Mouse (Mus musculus) limb, embryonic 15.5 days (tissue): ENCODE data around the gene Slc30a5. TPM values are rescaled to one million over a fixed set of nuclear protein-coding genes. Genes with fewer than 3 reads are reported as not detected.
A peak's percentile ranks its signal among the peaks of the same experiment; 100 is the strongest.

Experiments used
- ATAC-seq: fragments of 200-750 bp; cut with Nextera tagmentation; 2 replicates; pipeline ENCODE4 v1.8.0; 2017; ENCODE audit warnings: low read depth, moderate TSS enrichment; ENCODE audit not compliant: insufficient number of reproducible peaks, low FRiP score, low TSS enrichment
- H3K27ac ChIP-seq: fragments of 300-500 bp; sonication (generic); 2 replicates; pipeline ENCODE4 v1.5.1; 2015; ENCODE audit warnings: moderate library complexity, mild to moderate bottlenecking, inconsistent platforms
- H3K27me3 ChIP-seq: fragments of 300-500 bp; sonication (generic); 2 replicates; pipeline ENCODE4 v1.6.1; 2015; ENCODE audit warnings: inconsistent platforms
- H3K36me3 ChIP-seq: fragments of 300-500 bp; sonication (generic); 2 replicates; pipeline ENCODE4 v1.6.1; 2015; ENCODE audit warnings: inconsistent platforms
- H3K4me1 ChIP-seq: fragments of 300-500 bp; sonication (generic); 2 replicates; pipeline ENCODE4 v1.6.1; 2015; ENCODE audit warnings: inconsistent platforms
- H3K4me2 ChIP-seq: fragments of 300-500 bp; sonication (generic); 2 replicates; pipeline ENCODE4 v1.6.1; 2015; ENCODE audit warnings: mild to moderate bottlenecking, inconsistent platforms
- H3K4me3 ChIP-seq: fragments of 300-500 bp; sonication (generic); 2 replicates; pipeline ENCODE4 v1.5.1; 2015; ENCODE audit warnings: mild to moderate bottlenecking, inconsistent platforms
- H3K9ac ChIP-seq: fragments of 300-500 bp; sonication (generic); 2 replicates; pipeline ENCODE4 v1.6.1; 2015; ENCODE audit warnings: inconsistent platforms
- H3K9me3 ChIP-seq: fragments of 300-500 bp; sonication (generic); 2 replicates; pipeline ENCODE4 v1.6.1; 2016; ENCODE audit warnings: inconsistent platforms
- WGBS: fragments of 180-500 bp; shearing (Covaris S2); methylation state at CpG from one replicate; pipeline ENCODE4 v1.1.7; 2015; 5-methylcytosine and 5-hydroxymethylcytosine counted together
- polyA plus RNA-seq: library from polyadenylated mRNA; unstranded; fragments of >200 nt; fragmentation: Nextera tagmentation; extraction: Ambion mirVana; gene quantifications from 2 replicates; pipeline ENCODE4 v1.2.1, GENCODE M21; 2015

The Slc30a5 gene
- 57.4 and 64.1 TPM in 2 replicates for polyA plus RNA-seq

GRCm38 (mm10) chr13:100832741-100833639 lies at the start of gene Slc30a5:
Gene Slc30a5, minus strand, starts transcription at chr13:100833427.
- WGBS: under 1% methylated on average over 80 of the region's 94 CpGs
- H3K27ac ChIP-seq: peak within 1 kb of the TSS; percentile 92
- no peaks in the 10 kb centered on the region for H3K27me3 ChIP-seq

GRCm38 (mm10) chr13:100881944-100882343 lies 48.7 kb upstream of the Slc30a5 start:
- H3K36me3 ChIP-seq: no peaks in the 10 kb centered on the region
- no peaks in the 10 kb centered on the region for H3K9me3 ChIP-seq
- H3K27me3 ChIP-seq: no peaks in the 10 kb centered on the region
- no peak for ATAC-seq
- H3K27ac ChIP-seq: no peak overlapping the region
- H3K4me1 ChIP-seq: no peaks in the 10 kb centered on the region
- no peak overlapping the region for H3K4me2 ChIP-seq
- no peak overlapping the region for H3K9ac ChIP-seq
- no peak overlapping the region for H3K4me3 ChIP-seq
- WGBS: 78% methylated on average over 2 of the region's 2 CpGs

More at GRCm38 (mm10) chr13:100832741-100833639, at the start of gene Slc30a5:
- peak; percentile 94 for ATAC-seq
- H3K4me3 ChIP-seq: peak within 1 kb of the TSS; percentile 81
- peaks cover 3% of the 10 kb centered on the region; the same call in 1 of the 2 replicates for H3K36me3 ChIP-seq
- H3K9ac ChIP-seq: peak within 1 kb of the TSS; percentile 92
- no peaks in the 10 kb centered on the region for H3K9me3 ChIP-seq
- peak within 1 kb of the TSS; percentile 55 for H3K4me2 ChIP-seq
- H3K4me1 ChIP-seq: peaks cover 17% of the 10 kb centered on the region

GRCm38 (mm10) chr13:100879806-100880205 lies 46.6 kb upstream of the Slc30a5 start:
- Histone ChIP-seq H3K4me1 (no peaks in the 10 kb centered on the region), H3K36me3 (no peaks in the 10 kb centered on the region), H3K9me3 (no peaks in the 10 kb centered on the region), H3K4me3 (no peak overlapping the region), H3K9ac (no peak overlapping the region), H3K4me2 (no peak overlapping the region), H3K27me3 (no peaks in the 10 kb centered on the region), H3K27ac (no peak overlapping the region)
- no peak for ATAC-seq
- WGBS: 72% methylated on average over 3 of the region's 3 CpGs

- no peaks in the 10 kb centered on the region for H3K4me1 ChIP-seq
- H3K4me3 ChIP-seq: no peak overlapping the region
- no peaks in the 10 kb centered on the region for H3K27me3 ChIP-seq
- no peak overlapping the region for H3K4me2 ChIP-seq
- WGBS: 42% methylated on average over 3 of the region's 3 CpGs
- ATAC-seq: no peak
- H3K27ac ChIP-seq: no peak overlapping the region
- no peaks in the 10 kb centered on the region for H3K9me3 ChIP-seq
- no peaks in the 10 kb centered on the region for H3K36me3 ChIP-seq
- no peak overlapping the region for H3K9ac ChIP-seq
These were observed 46.1 kb upstream of the Slc30a5 start for GRCm38 (mm10) chr13:100879326-100879725.

GRCm38 (mm10) chr13:100878264-100878663 lies 45.0 kb upstream of the Slc30a5 start:
- no peak for ATAC-seq
- 82% methylated on average over 3 of the region's 3 CpGs for WGBS
- Histone ChIP-seq H3K27ac (no peak overlapping the region), H3K4me2 (no peak overlapping the region), H3K4me3 (no peak overlapping the region), H3K4me1 (no peaks in the 10 kb centered on the region), H3K9ac (no peak overlapping the region), H3K27me3 (no peaks in the 10 kb centered on the region), H3K9me3 (no peaks in the 10 kb centered on the region), H3K36me3 (no peaks in the 10 kb centered on the region)

- H3K4me1 ChIP-seq: no peaks in the 10 kb centered on the region
- H3K9me3 ChIP-seq: no peaks in the 10 kb centered on the region
- 89% methylated on average over 3 of the region's 3 CpGs for WGBS
- no peak overlapping the region for H3K4me2 ChIP-seq
- H3K36me3 ChIP-seq: no peaks in the 10 kb centered on the region
- ATAC-seq: no peak
- no peaks in the 10 kb centered on the region for H3K27me3 ChIP-seq
- H3K27ac ChIP-seq: no peak overlapping the region
- no peak overlapping the region for H3K9ac ChIP-seq
- H3K4me3 ChIP-seq: no peak overlapping the region
These were observed 44.5 kb upstream of the Slc30a5 start for GRCm38 (mm10) chr13:100877703-100878102.

GRCm38 (mm10) chr13:100875103-100875502 lies 41.9 kb upstream of the Slc30a5 start:
- Histone ChIP-seq H3K9me3 (no peaks in the 10 kb centered on the region), H3K4me2 (no peak overlapping the region), H3K27ac (no peak overlapping the region), H3K9ac (no peak overlapping the region), H3K36me3 (no peaks in the 10 kb centered on the region), H3K4me3 (no peak overlapping the region), H3K4me1 (no peaks in the 10 kb centered on the region), H3K27me3 (no peaks in the 10 kb centered on the region)
- WGBS: 68% methylated on average over 4 of the region's 4 CpGs
- ATAC-seq: no peak

GRCm38 (mm10) chr13:100874588-100874987 lies 41.4 kb upstream of the Slc30a5 start:
- H3K27me3 ChIP-seq: no peaks in the 10 kb centered on the region
- H3K9me3 ChIP-seq: no peaks in the 10 kb centered on the region
- no peak overlapping the region for H3K9ac ChIP-seq
- no peak overlapping the region for H3K27ac ChIP-seq
- no peak overlapping the region for H3K4me3 ChIP-seq
- no peak for ATAC-seq
- WGBS: 63% methylated on average over 3 of the region's 3 CpGs
- H3K36me3 ChIP-seq: no peaks in the 10 kb centered on the region
- no peak overlapping the region for H3K4me2 ChIP-seq
- no peaks in the 10 kb centered on the region for H3K4me1 ChIP-seq

GRCm38 (mm10) chr13:100873530-100873929 lies 40.3 kb upstream of the Slc30a5 start:
- no peaks in the 10 kb centered on the region for H3K4me1 ChIP-seq
- no peaks in the 10 kb centered on the region for H3K36me3 ChIP-seq
- WGBS: 85% methylated on average over 8 of the region's 8 CpGs
- ATAC-seq: no peak
- no peaks in the 10 kb centered on the region for H3K27me3 ChIP-seq
- H3K9me3 ChIP-seq: no peaks in the 10 kb centered on the region
- no peak overlapping the region for H3K27ac ChIP-seq
- H3K9ac ChIP-seq: no peak overlapping the region
- no peak overlapping the region for H3K4me3 ChIP-seq
- no peak overlapping the region for H3K4me2 ChIP-seq

GRCm38 (mm10) chr13:100871445-100872171 lies 38.4 kb upstream of the Slc30a5 start:
- WGBS: 51% methylated on average over 11 of the region's 11 CpGs
- H3K9me3 ChIP-seq: no peaks in the 10 kb centered on the region
- no peak overlapping the region for H3K4me3 ChIP-seq
- H3K4me2 ChIP-seq: no peak overlapping the region
- no peaks in the 10 kb centered on the region for H3K27me3 ChIP-seq
- H3K36me3 ChIP-seq: no peaks in the 10 kb centered on the region
- no peak overlapping the region for H3K9ac ChIP-seq
- no peaks in the 10 kb centered on the region for H3K4me1 ChIP-seq
- ATAC-seq: no peak
- no peak overlapping the region for H3K27ac ChIP-seq

GRCm38 (mm10) chr13:100869813-100870212 lies 36.6 kb upstream of the Slc30a5 start:
- Histone ChIP-seq H3K4me3 (no peak overlapping the region), H3K9ac (no peak overlapping the region), H3K9me3 (no peaks in the 10 kb centered on the region), H3K4me2 (no peak overlapping the region), H3K36me3 (no peaks in the 10 kb centered on the region), H3K27me3 (no peaks in the 10 kb centered on the region), H3K27ac (no peak overlapping the region), H3K4me1 (no peaks in the 10 kb centered on the region)
- no peak for ATAC-seq
- WGBS: 66% methylated on average over 4 of the region's 4 CpGs

GRCm38 (mm10) chr13:100866311-100866710 lies 33.1 kb upstream of the Slc30a5 start:
- Histone ChIP-seq H3K27ac (no peak overlapping the region), H3K4me2 (no peak overlapping the region), H3K4me1 (no peaks in the 10 kb centered on the region), H3K36me3 (no peaks in the 10 kb centered on the region), H3K9ac (no peak overlapping the region), H3K4me3 (no peak overlapping the region), H3K27me3 (no peaks in the 10 kb centered on the region), H3K9me3 (no peaks in the 10 kb centered on the region)
- ATAC-seq: no peak
- 73% methylated on average over 6 of the region's 6 CpGs for WGBS
